Mouse (Mus musculus) E14TG2a.4 (cell line): ENCODE results near the gene Ptprq.

Experiments
- CTCF ChIP-seq: conservative IDR thresholded peaks from 2 replicates; pipeline ENCODE4 v1.5.1; 2014; ENCODE audit warnings: low read length
- POU5F1 ChIP-seq: IDR thresholded peaks from 2 replicates; pipeline ENCODE4 v1.6.1; 2014; ENCODE audit warnings: low read length, borderline replicate concordance

DNA sequence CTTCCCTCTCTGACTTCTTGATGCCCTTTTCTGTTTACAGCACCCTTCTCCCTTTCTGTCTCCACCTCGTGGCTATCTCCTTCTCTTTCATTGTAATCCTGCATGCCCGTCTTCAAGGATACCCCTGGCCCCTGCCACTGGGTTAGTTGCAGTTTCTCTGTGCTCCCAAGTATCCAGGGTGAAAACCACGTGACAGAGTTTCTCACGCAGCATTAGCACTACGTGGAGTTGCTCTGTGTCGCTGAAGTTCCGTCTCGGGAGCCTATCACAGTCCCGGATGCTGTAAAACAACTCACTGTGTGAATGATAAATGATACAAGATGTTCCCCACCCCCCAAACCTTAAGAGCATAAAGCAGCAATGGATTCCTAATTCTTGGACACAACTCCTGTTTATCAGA lies 26.9 kb upstream of the Ptprq start:
- TF ChIP-seq CTCF (no peak), POU5F1 (no peak)
